Mouse (Mus musculus) hindbrain, embryonic 10.5 days (tissue): Measurements from ENCODE around the gene Fam43a. TPM values are rescaled to one million over a fixed set of nuclear protein-coding genes. Genes with fewer than 3 reads are reported as not detected.

Source experiments
- DNase-seq: peaks from one replicate; pipeline ENCODE4 v3.0.0-alpha.2; 2017; ENCODE audit warnings: low spot score
- H3K27ac ChIP-seq: fragments of 300-500 bp; sonication (generic); 2 replicates; pipeline ENCODE4 v1.5.1; 2016; ENCODE audit warnings: mild to moderate bottlenecking, moderate library complexity
- H3K27me3 ChIP-seq: fragments of 300-500 bp; sonication (generic); 2 replicates; pipeline ENCODE4 v1.6.1; 2016; ENCODE audit warnings: mild to moderate bottlenecking; ENCODE audit not compliant: poor library complexity, insufficient read depth, severe bottlenecking
- H3K36me3 ChIP-seq: fragments of 300-500 bp; sonication (generic); 2 replicates; pipeline ENCODE4 v1.6.1; 2016; ENCODE audit warnings: mild to moderate bottlenecking, moderate library complexity
- H3K4me1 ChIP-seq: fragments of 300-500 bp; sonication (generic); replicated peaks from 2 replicates; pipeline ENCODE4 v1.6.1; 2016; ENCODE audit warnings: mild to moderate bottlenecking
- H3K4me3 ChIP-seq: fragments of 300-500 bp; sonication (generic); 2 replicates; pipeline ENCODE4 v1.5.1; 2016; ENCODE audit warnings: mild to moderate bottlenecking, moderate library complexity
- H3K9me3 ChIP-seq: fragments of 300-500 bp; sonication (generic); 2 replicates; pipeline ENCODE4 v1.6.1; 2016; ENCODE audit warnings: mild to moderate bottlenecking, moderate library complexity
- WGBS: fragments of 180-500 bp; shearing (Covaris S2); methylation state at CpG from one replicate; pipeline ENCODE4 v1.1.7; 2016; 5-methylcytosine and 5-hydroxymethylcytosine counted together
- polyA plus RNA-seq: library from polyadenylated mRNA; unstranded; fragments of >200 nt; fragmentation: Nextera tagmentation; extraction: Ambion mirVana; gene quantifications from 2 replicates; pipeline ENCODE4 v1.2.1, GENCODE M21; 2016

Gene Fam43a
- 15.5 and 16.6 TPM in 2 replicates for polyA plus RNA-seq

- WGBS = under 1% methylated on average over 63 of the region's 63 CpGs
- peaks cover 40% of the 10 kb centered on the region for H3K27me3 ChIP-seq
- H3K27ac ChIP-seq = peak within 1 kb of the TSS; percentile 88
Observed at GRCm38 (mm10) chr16:30599491-30600268, at the start of gene Fam43a. Fam43a (plus strand) TSS chr16:30599723.

DNA sequence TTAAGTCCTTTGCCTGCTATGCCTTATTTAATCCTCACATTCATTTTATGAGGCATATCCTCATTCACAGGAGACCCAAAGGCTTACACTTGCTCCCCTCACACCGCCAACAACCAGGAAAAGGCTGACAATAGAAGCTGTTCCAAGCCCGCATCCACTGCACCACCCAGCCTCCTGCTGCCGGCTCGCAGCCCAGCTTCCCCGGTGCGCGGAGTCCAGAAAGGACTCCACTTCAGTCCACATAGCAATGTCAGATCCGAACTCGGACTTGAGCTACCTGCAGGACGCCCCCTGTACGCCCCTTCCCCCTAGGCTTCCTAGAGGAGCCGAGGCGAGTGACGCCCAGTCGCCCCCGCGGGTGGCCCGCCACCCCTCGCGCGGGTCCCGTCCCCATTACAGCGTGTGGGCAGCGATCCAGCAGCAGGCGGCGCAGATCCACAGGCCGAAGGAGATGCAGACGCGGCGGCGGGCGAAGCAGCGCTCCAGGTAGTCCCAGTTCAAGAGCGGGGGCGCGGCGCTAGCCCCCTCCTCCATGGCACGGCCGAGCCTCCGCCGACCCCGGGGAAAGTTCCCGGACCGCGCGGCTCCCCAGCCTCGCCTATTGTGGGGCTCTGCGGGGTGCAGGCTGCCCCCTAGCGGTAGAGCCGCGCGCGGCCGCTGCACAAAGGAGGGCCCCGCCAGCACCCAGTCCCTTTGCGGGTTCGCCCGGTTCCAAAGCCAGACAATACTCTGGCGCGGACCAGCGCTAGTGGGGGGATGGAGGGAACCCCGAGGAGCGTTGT lies 49.4 kb upstream of the Fam43a start:
- Histone ChIP-seq H3K9me3 (peaks cover 11% of the 10 kb centered on the region; the same call in 1 of the 2 replicates), H3K4me3 (peak overlapping the region; percentile 80), H3K27me3 (peaks cover 21% of the 10 kb centered on the region; the same call in 1 of the 2 replicates), H3K36me3 (peaks cover 22% of the 10 kb centered on the region), H3K4me1 (peaks cover 31% of the 10 kb centered on the region), H3K27ac (peak overlapping the region; percentile 97)
- peak; percentile 87 for DNase-seq
- WGBS = 1% methylated on average over 63 of the region's 63 CpGs

More at GRCm38 (mm10) chr16:30599491-30600268, at the start of gene Fam43a:
- H3K4me1 ChIP-seq = peaks cover 70% of the 10 kb centered on the region
- peak within 1 kb of the TSS; percentile 75 for H3K4me3 ChIP-seq
- no peaks in the 10 kb centered on the region for H3K36me3 ChIP-seq
- peak; percentile 91 for DNase-seq
- H3K9me3 ChIP-seq = no peaks in the 10 kb centered on the region

GRCm38 (mm10) chr16:30550748-30551192 lies 48.8 kb upstream of the Fam43a start, which contains the start of gene Tmem44:
Tmem44 (minus strand) TSS chr16:30550842.
- Histone ChIP-seq H3K9me3 (peaks cover 16% of the 10 kb centered on the region; the same call in 1 of the 2 replicates), H3K4me1 (peaks cover 31% of the 10 kb centered on the region), H3K36me3 (peaks cover 22% of the 10 kb centered on the region), H3K4me3 (peak within 1 kb of the TSS; percentile 80), H3K27ac (peak within 1 kb of the TSS; percentile 97), H3K27me3 (peaks cover 21% of the 10 kb centered on the region; the same call in 1 of the 2 replicates)
- WGBS = 8% methylated on average over 14 of the region's 14 CpGs
- no peak for DNase-seq

- Histone ChIP-seq H3K9me3 (peaks cover 31% of the 10 kb centered on the region; the same call in 1 of the 2 replicates), H3K36me3 (peaks cover 26% of the 10 kb centered on the region), H3K4me3 (no peak overlapping the region), H3K27me3 (peaks cover 21% of the 10 kb centered on the region; the same call in 1 of the 2 replicates), H3K27ac (peak overlapping the region; percentile 75), H3K4me1 (peaks cover 31% of the 10 kb centered on the region)
- DNase-seq = no peak
- WGBS = 42% methylated on average over 11 of the region's 11 CpGs
Observed at GRCm38 (mm10) chr16:30552621-30553338, 46.7 kb upstream of the Fam43a start.

GRCm38 (mm10) chr16:30554109-30554508 lies 45.4 kb upstream of the Fam43a start:
- H3K4me3 ChIP-seq = no peak overlapping the region
- no peak for DNase-seq
- H3K27me3 ChIP-seq = peaks cover 18% of the 10 kb centered on the region; the same call in 1 of the 2 replicates
- peaks cover 31% of the 10 kb centered on the region; the same call in 1 of the 2 replicates for H3K9me3 ChIP-seq
- 94% methylated on average over 8 of the region's 8 CpGs for WGBS
- peaks cover 24% of the 10 kb centered on the region for H3K4me1 ChIP-seq
- peaks cover 40% of the 10 kb centered on the region for H3K36me3 ChIP-seq
- H3K27ac ChIP-seq = no peak overlapping the region

GRCm38 (mm10) chr16:30559312-30559992 lies 40.1 kb upstream of the Fam43a start:
- no peak for DNase-seq
- WGBS = 94% methylated on average over 5 of the region's 5 CpGs
- Histone ChIP-seq H3K27ac (no peak overlapping the region), H3K36me3 (peaks cover 93% of the 10 kb centered on the region), H3K27me3 (no peaks in the 10 kb centered on the region), H3K4me1 (no peaks in the 10 kb centered on the region), H3K9me3 (peaks cover 26% of the 10 kb centered on the region; the same call in 1 of the 2 replicates), H3K4me3 (no peak overlapping the region)

DNA sequence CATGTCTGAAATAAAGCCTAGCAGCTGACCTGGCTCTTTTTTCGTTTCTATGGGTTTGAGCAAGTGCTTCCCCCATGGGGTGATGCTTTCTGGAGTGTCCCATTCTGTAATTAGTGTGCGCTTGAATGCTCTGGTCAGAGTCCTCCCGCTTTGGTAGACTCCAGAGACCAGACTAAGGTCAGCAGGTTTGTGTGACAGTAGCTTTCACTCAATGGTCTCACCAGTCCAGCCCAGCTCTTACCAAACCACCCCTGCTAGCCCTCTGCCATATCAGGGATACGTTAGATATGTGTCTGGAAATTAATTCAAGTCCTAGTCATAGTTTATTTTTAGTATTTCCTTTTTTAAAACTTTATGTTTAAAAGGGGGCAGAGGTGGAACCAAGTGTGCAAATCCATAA lies 38.9 kb upstream of the Fam43a start:
- H3K36me3 ChIP-seq = peaks cover 100% of the 10 kb centered on the region
- DNase-seq = no peak

GRCm38 (mm10) chr16:30565631-30566030 lies 33.9 kb upstream of the Fam43a start:
- Histone ChIP-seq H3K4me3 (no peak overlapping the region), H3K9me3 (no peaks in the 10 kb centered on the region), H3K27me3 (no peaks in the 10 kb centered on the region), H3K27ac (no peak overlapping the region), H3K36me3 (peaks cover 99% of the 10 kb centered on the region), H3K4me1 (no peaks in the 10 kb centered on the region)
- 94% methylated on average over 6 of the region's 6 CpGs for WGBS
- DNase-seq = no peak

More for the DNA sequence above, 38.9 kb upstream of the Fam43a start:
- Histone ChIP-seq H3K4me3 (no peak overlapping the region), H3K27me3 (no peaks in the 10 kb centered on the region), H3K4me1 (no peaks in the 10 kb centered on the region), H3K9me3 (peaks cover 17% of the 10 kb centered on the region; the same call in 1 of the 2 replicates), H3K27ac (no peak overlapping the region)
- 92% methylated on average over 4 of the region's 4 CpGs for WGBS

DNA sequence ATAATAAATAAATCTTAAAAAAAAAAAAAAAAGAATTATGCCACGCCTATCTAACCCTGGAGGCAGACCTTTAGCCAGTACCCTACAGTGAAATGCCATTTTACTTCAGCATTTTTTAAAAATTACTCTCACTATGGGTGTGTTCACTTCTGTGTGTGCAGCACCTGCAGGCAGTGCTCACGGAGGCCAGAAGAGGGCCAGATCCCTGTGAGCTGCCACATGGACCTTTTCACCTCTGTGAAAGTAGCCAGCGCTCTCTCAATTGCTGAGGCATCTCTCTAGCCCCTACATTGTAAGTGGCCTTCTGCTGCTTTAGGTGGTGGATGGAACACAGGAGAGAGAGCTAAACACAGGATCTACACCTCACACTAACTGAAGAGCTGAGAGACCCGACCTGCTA lies 29.4 kb upstream of the Fam43a start:
- DNase-seq = no peak
- Histone ChIP-seq H3K4me1 (no peaks in the 10 kb centered on the region), H3K27me3 (no peaks in the 10 kb centered on the region), H3K27ac (no peak overlapping the region), H3K4me3 (no peak overlapping the region), H3K9me3 (no peaks in the 10 kb centered on the region), H3K36me3 (peaks cover 99% of the 10 kb centered on the region)
- 92% methylated on average over 4 of the region's 4 CpGs for WGBS

GRCm38 (mm10) chr16:30571378-30571777 lies 28.1 kb upstream of the Fam43a start:
- no peaks in the 10 kb centered on the region for H3K9me3 ChIP-seq
- no peaks in the 10 kb centered on the region for H3K4me1 ChIP-seq
- no peak overlapping the region for H3K4me3 ChIP-seq
- no peaks in the 10 kb centered on the region for H3K27me3 ChIP-seq
- peaks cover 99% of the 10 kb centered on the region for H3K36me3 ChIP-seq
- no peak for DNase-seq
- WGBS = 96% methylated on average over 5 of the region's 5 CpGs
- H3K27ac ChIP-seq = no peak overlapping the region

DNA sequence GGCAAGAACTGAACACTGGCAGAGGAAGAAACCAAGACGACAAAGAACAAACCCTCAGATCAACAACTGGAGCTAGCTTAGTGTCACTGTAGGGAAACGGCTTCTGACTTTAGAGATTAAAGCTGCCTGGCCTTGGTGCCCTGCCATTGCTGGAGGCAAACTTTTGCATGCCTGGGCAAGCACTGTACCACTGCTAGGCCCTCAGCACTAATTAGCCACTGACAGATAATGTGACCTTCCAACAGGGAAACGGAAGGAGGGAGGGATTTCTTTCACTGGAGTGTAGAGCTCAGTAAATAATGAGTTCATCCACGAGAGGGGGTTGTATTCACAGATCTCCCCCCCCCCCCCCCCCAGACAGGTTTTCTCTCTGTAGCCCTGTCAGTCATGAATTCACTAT lies 27.3 kb upstream of the Fam43a start:
- H3K36me3 ChIP-seq = peaks cover 99% of the 10 kb centered on the region
- WGBS = 74% methylated on average over 4 of the region's 4 CpGs
- no peak overlapping the region for H3K27ac ChIP-seq

DNA sequence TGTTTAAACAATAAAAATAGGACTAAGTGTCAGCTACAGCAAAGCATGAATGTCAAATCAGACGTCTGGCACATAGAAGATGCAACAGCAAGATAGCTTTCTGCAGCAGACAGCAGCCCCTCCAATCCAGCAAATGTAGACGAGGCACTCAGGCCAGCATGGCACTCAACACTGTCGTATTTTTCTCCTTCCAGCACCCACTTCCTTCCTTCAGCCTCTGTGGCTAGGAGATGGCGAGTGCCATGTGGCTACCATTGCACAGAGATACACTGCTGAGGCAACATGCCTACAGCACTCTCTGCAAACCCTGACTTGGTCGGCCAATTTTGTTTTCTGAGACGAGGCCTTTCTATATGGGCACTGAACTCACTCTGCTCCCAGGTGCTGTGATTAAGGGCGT lies 23.7 kb upstream of the Fam43a start:
- 91% methylated on average over 7 of the region's 7 CpGs for WGBS
- H3K4me3 ChIP-seq = no peak overlapping the region
- no peak for DNase-seq
- H3K4me1 ChIP-seq = no peaks in the 10 kb centered on the region
- H3K27ac ChIP-seq = no peak overlapping the region
- no peaks in the 10 kb centered on the region for H3K27me3 ChIP-seq
- H3K9me3 ChIP-seq = no peaks in the 10 kb centered on the region
- H3K36me3 ChIP-seq = peaks cover 100% of the 10 kb centered on the region

More for the DNA sequence above, 27.3 kb upstream of the Fam43a start:
- Histone ChIP-seq H3K9me3 (no peaks in the 10 kb centered on the region), H3K27me3 (no peaks in the 10 kb centered on the region), H3K4me1 (no peaks in the 10 kb centered on the region), H3K4me3 (no peak overlapping the region)
- DNase-seq = no peak
